Mouse (Mus musculus): ENCODE results near the gene Tulp2. TPM values are rescaled to one million over a fixed set of nuclear protein-coding genes. Genes with fewer than 3 reads are reported as not detected.

The Tulp2 gene
- polyA plus RNA-seq, 1 experiment: 0.04 TPM

- no peak for DNase-seq (ENCODE audit: low read depth in 1 of 2, low spot score in 2 of 2)
- peaks cover 12% of the 10 kb centered on the region; the same call in 1 of the 2 replicates for H3K4me1 ChIP-seq (ENCODE audit: control insufficient read depth, insufficient read depth, insufficient read length)
- WGBS: 70% methylated on average over 10 of the region's 10 CpGs
Measured at GRCm38 (mm10) chr7:45568601-45569473, 87.2 kb downstream of the Tulp2 start.

GRCm38 (mm10) chr7:45570103-45570741 is 88.5 kb downstream of the Tulp2 start, which contains the start of gene Bcat2:
Gene Bcat2 (plus strand): TSS chr7:45570153.
- 1% methylated on average over 41 of the region's 42 CpGs for WGBS
- no peak for TF ChIP-seq CTCF (IDR thresholded peaks at IDR 0.05; ENCODE audit: extremely low read depth, insufficient read depth, insufficient read length, insufficient replicate concordance)
- peak; percentile 63 for TF ChIP-seq POLR2A (IDR thresholded peaks at IDR 0.05; ENCODE audit: low read depth, low read length)
- Histone ChIP-seq H3K27ac (ENCODE audit: insufficient read depth, low read length) (peak within 1 kb of the TSS; percentile 81), H3K36me3 (ENCODE audit: control insufficient read depth, insufficient read depth, low read length) (no peaks in the 10 kb centered on the region), H3K27me3 (ENCODE audit: control insufficient read depth, insufficient read depth, low read length) (no peaks in the 10 kb centered on the region), H3K4me3 (ENCODE audit: extremely low read depth, insufficient read depth, insufficient read length) (peak within 1 kb of the TSS; percentile 74), H3K4me1 (ENCODE audit: control insufficient read depth, insufficient read depth, insufficient read length) (peaks cover 12% of the 10 kb centered on the region; the same call in 1 of the 2 replicates)
- peak in 1 of 2 experiments; percentile 75 for DNase-seq (ENCODE audit: low read depth in 1 of 2, low spot score in 2 of 2)

More at GRCm38 (mm10) chr7:45568601-45569473, 87.2 kb downstream of the Tulp2 start:
- Histone ChIP-seq H3K4me3 (ENCODE audit: extremely low read depth, insufficient read depth, insufficient read length) (no peak overlapping the region), H3K36me3 (ENCODE audit: control insufficient read depth, insufficient read depth, low read length) (no peaks in the 10 kb centered on the region), H3K27ac (ENCODE audit: insufficient read depth, low read length) (peak overlapping the region; percentile 51), H3K27me3 (ENCODE audit: control insufficient read depth, insufficient read depth, low read length) (no peaks in the 10 kb centered on the region)
- TF ChIP-seq CTCF (IDR thresholded peaks at IDR 0.05; ENCODE audit: extremely low read depth, insufficient read depth, insufficient read length, insufficient replicate concordance) (no peak), POLR2A (IDR thresholded peaks at IDR 0.05; ENCODE audit: low read depth, low read length) (no peak)

- no peak for DNase-seq (ENCODE audit: low read depth in 1 of 2, low spot score in 2 of 2)
- Histone ChIP-seq H3K36me3 (ENCODE audit: control insufficient read depth, insufficient read depth, low read length) (peaks cover 3% of the 10 kb centered on the region; the same call in 1 of the 2 replicates), H3K4me1 (ENCODE audit: control insufficient read depth, insufficient read depth, insufficient read length) (peaks cover 12% of the 10 kb centered on the region; the same call in 1 of the 2 replicates), H3K27ac (ENCODE audit: insufficient read depth, low read length) (no peak overlapping the region), H3K27me3 (ENCODE audit: control insufficient read depth, insufficient read depth, low read length) (no peaks in the 10 kb centered on the region), H3K4me3 (ENCODE audit: extremely low read depth, insufficient read depth, insufficient read length) (no peak overlapping the region)
- 25% methylated on average over 1 of the region's 1 CpGs for WGBS
- no peak for TF ChIP-seq POLR2A (IDR thresholded peaks at IDR 0.05; ENCODE audit: low read depth, low read length)
Measured at GRCm38 (mm10) chr7:45571966-45572365, 90.3 kb downstream of the Tulp2 start.

Other genes starting within 250 kb of the Tulp2 start
- gene Cd37, start 242.8 kb upstream of the Tulp2 start, polyA plus RNA-seq (2012; rRNA removed): 1,116 and 1,582 TPM in 2 replicates
- not detected in 2 replicates for gene Slc6a16, start 240.8 kb upstream of the Tulp2 start, polyA plus RNA-seq (2012; rRNA removed)
- gene Slc6a21, start 204.4 kb upstream of the Tulp2 start, polyA plus RNA-seq (2012; rRNA removed): 0.27 and 0.43 TPM in 2 replicates
- gene Trpm4, start 148.1 kb upstream of the Tulp2 start, polyA plus RNA-seq (2012; rRNA removed): 7.9 and 10.0 TPM in 2 replicates
- 0.04 and 0.09 TPM in 2 replicates for gene Hrc, start 146.6 kb upstream of the Tulp2 start, polyA plus RNA-seq (2012; rRNA removed)
- 0.22 and 0.27 TPM in 2 replicates for gene Ppfia3, start 114.9 kb upstream of the Tulp2 start, polyA plus RNA-seq (2012; rRNA removed)
- gene Lin7b, start 111.3 kb upstream of the Tulp2 start, polyA plus RNA-seq (2012; rRNA removed): 0.90 and 2.1 TPM in 2 replicates
- 273 and 277 TPM in 2 replicates for gene Snrnp70, start 86.1 kb upstream of the Tulp2 start, polyA plus RNA-seq (2012; rRNA removed)
- 0.04 and 0.05 TPM in 2 replicates for gene Kcna7, start 76.2 kb upstream of the Tulp2 start, polyA plus RNA-seq (2012; rRNA removed)
- 0.12 and 0.33 TPM in 2 replicates for gene Ntf5, start 68.2 kb upstream of the Tulp2 start, polyA plus RNA-seq (2012; rRNA removed)
- gene Lhb, start 61.1 kb upstream of the Tulp2 start, polyA plus RNA-seq (2012; rRNA removed): not detected in 2 replicates
- 12.4 and 14.4 TPM in 2 replicates for gene Gys1, start 47.0 kb upstream of the Tulp2 start, polyA plus RNA-seq (2012; rRNA removed)
- 55.3 and 56.0 TPM in 2 replicates for gene Ruvbl2, start 43.8 kb upstream of the Tulp2 start, polyA plus RNA-seq (2012; rRNA removed)
- 2,804 and 3,579 TPM in 2 replicates for gene Ftl1, start 22.0 kb upstream of the Tulp2 start, polyA plus RNA-seq (2012; rRNA removed)
- gene Bax, start 15.0 kb upstream of the Tulp2 start, polyA plus RNA-seq (2012; rRNA removed): 129 and 163 TPM in 2 replicates
- gene Gm45808, start 4.9 kb downstream of the Tulp2 start, polyA plus RNA-seq (2012; rRNA removed): 0.13 TPM in 1 of 2 replicates, not detected in the other
- gene Dhdh, start 6.9 kb downstream of the Tulp2 start, polyA plus RNA-seq (2012; rRNA removed): 1.5 and 1.6 TPM in 2 replicates
- gene Nucb1, start 28.5 kb downstream of the Tulp2 start, polyA plus RNA-seq (2012; rRNA removed): 171 and 188 TPM in 2 replicates
- 99.5 and 119 TPM in 2 replicates for gene Ppp1r15a, start 44.4 kb downstream of the Tulp2 start, polyA plus RNA-seq (2012; rRNA removed)
- 6.5 and 7.2 TPM in 2 replicates for gene Plekha4, start 44.5 kb downstream of the Tulp2 start, polyA plus RNA-seq (2012; rRNA removed)
- gene Hsd17b14, start 73.0 kb downstream of the Tulp2 start, polyA plus RNA-seq (2012; rRNA removed): 1.7 TPM in 2 replicates
- 50.8 and 55.6 TPM in 2 replicates for gene Bcat2, start 88.3 kb downstream of the Tulp2 start, polyA plus RNA-seq (2012; rRNA removed)
- 0.90 and 2.8 TPM in 2 replicates for gene Fgf21, start 133.6 kb downstream of the Tulp2 start, polyA plus RNA-seq (2012; rRNA removed)
- 0.71 and 1.1 TPM in 2 replicates for gene Fut1, start 135.4 kb downstream of the Tulp2 start, polyA plus RNA-seq (2012; rRNA removed)
- 0.46 and 0.63 TPM in 2 replicates for gene Izumo1, start 139.9 kb downstream of the Tulp2 start, polyA plus RNA-seq (2012; rRNA removed)
- 18.8 and 20.1 TPM in 2 replicates for gene Rasip1, start 145.6 kb downstream of the Tulp2 start, polyA plus RNA-seq (2012; rRNA removed)
- gene Mamstr, start 158.1 kb downstream of the Tulp2 start, polyA plus RNA-seq (2012; rRNA removed): 2.5 and 2.7 TPM in 2 replicates
- gene Fut2, start 184.5 kb downstream of the Tulp2 start, polyA plus RNA-seq (2012; rRNA removed): 0.04 TPM in 1 of 2 replicates, not detected in the other
- 2.2 and 5.1 TPM in 2 replicates for gene Ntn5, start 202.1 kb downstream of the Tulp2 start, polyA plus RNA-seq (2012; rRNA removed)
- gene Sec1, start 212.5 kb downstream of the Tulp2 start, polyA plus RNA-seq (2012; rRNA removed): 0.68 and 1.5 TPM in 2 replicates
- gene Car11, start 218.0 kb downstream of the Tulp2 start, polyA plus RNA-seq (2012; rRNA removed): 2.4 and 4.6 TPM in 2 replicates
- gene Dbp, start 223.2 kb downstream of the Tulp2 start, polyA plus RNA-seq (2012; rRNA removed): 20.0 and 30.1 TPM in 2 replicates
- 1,792 and 2,504 TPM in 2 replicates for gene Rpl18, start 233.6 kb downstream of the Tulp2 start, polyA plus RNA-seq (2012; rRNA removed)
- 41.0 and 56.3 TPM in 2 replicates for gene Sphk2, start 236.1 kb downstream of the Tulp2 start, polyA plus RNA-seq (2012; rRNA removed)
- 0.09 and 0.26 TPM in 2 replicates for gene Fam83e, start 239.3 kb downstream of the Tulp2 start, polyA plus RNA-seq (2012; rRNA removed)
- not detected in 2 replicates for gene Spaca4, start 243.9 kb downstream of the Tulp2 start, polyA plus RNA-seq (2012; rRNA removed)